Mouse (Mus musculus): ENCODE data around the gene Pex19. TPM values are rescaled to one million over a fixed set of nuclear protein-coding genes. Genes with fewer than 3 reads are reported as not detected.
A peak's percentile ranks its signal among the peaks of the same experiment; 100 is the strongest.

Gene Pex19
- polyA plus RNA-seq, 1 experiment, result 25.8 TPM

GRCm38 (mm10) chr1:172119720-172120119, 6.8 kb upstream of the Pex19 start:
- TF ChIP-seq CTCF (IDR thresholded peaks at IDR 0.05; ENCODE audit: control insufficient read depth, insufficient read depth, insufficient replicate concordance, low read depth, low read length) (no peak), POLR2A (IDR thresholded peaks at IDR 0.05; ENCODE audit: control insufficient read depth, low read depth, low read length) (no peak)
- Histone ChIP-seq H3K36me3 (ENCODE audit: control insufficient read depth, insufficient read depth, low read length) (peaks cover 8% of the 10 kb centered on the region), H3K27me3 (ENCODE audit: control insufficient read depth, insufficient read depth, low read length) (no peaks in the 10 kb centered on the region), H3K4me3 (ENCODE audit: control insufficient read depth, low read depth, low read length) (no peak overlapping the region), H3K4me1 (ENCODE audit: control insufficient read depth, insufficient read depth, low read length) (no peaks in the 10 kb centered on the region), H3K27ac (ENCODE audit: control insufficient read depth, insufficient read depth, low read depth, low read length) (no peak overlapping the region)

- Histone ChIP-seq H3K27ac (ENCODE audit: control insufficient read depth, insufficient read depth, low read depth, low read length) (no peak overlapping the region), H3K27me3 (ENCODE audit: control insufficient read depth, insufficient read depth, low read length) (no peaks in the 10 kb centered on the region), H3K4me3 (ENCODE audit: control insufficient read depth, low read depth, low read length) (no peak overlapping the region), H3K36me3 (ENCODE audit: control insufficient read depth, insufficient read depth, low read length) (peaks cover 4% of the 10 kb centered on the region; the same call in 1 of the 2 replicates), H3K4me1 (ENCODE audit: control insufficient read depth, insufficient read depth, low read length) (peaks cover 3% of the 10 kb centered on the region)
- no peak for TF ChIP-seq POLR2A (IDR thresholded peaks at IDR 0.05; ENCODE audit: control insufficient read depth, low read depth, low read length)
- TF ChIP-seq CTCF (IDR thresholded peaks at IDR 0.05; ENCODE audit: control insufficient read depth, insufficient read depth, insufficient replicate concordance, low read depth, low read length), result no peak
Observed at GRCm38 (mm10) chr1:172122671-172123070, 3.9 kb upstream of the Pex19 start.

GRCm38 (mm10) chr1:172124572-172124971, 2.0 kb upstream of the Pex19 start:
- Histone ChIP-seq H3K4me3 (ENCODE audit: control insufficient read depth, low read depth, low read length) (no peak overlapping the region), H3K27me3 (ENCODE audit: control insufficient read depth, insufficient read depth, low read length) (no peaks in the 10 kb centered on the region), H3K27ac (ENCODE audit: control insufficient read depth, insufficient read depth, low read depth, low read length) (no peak overlapping the region), H3K4me1 (ENCODE audit: control insufficient read depth, insufficient read depth, low read length) (peaks cover 3% of the 10 kb centered on the region), H3K36me3 (ENCODE audit: control insufficient read depth, insufficient read depth, low read length) (peaks cover 8% of the 10 kb centered on the region)
- no peak for TF ChIP-seq POLR2A (IDR thresholded peaks at IDR 0.05; ENCODE audit: control insufficient read depth, low read depth, low read length)
- TF ChIP-seq CTCF (IDR thresholded peaks at IDR 0.05; ENCODE audit: control insufficient read depth, insufficient read depth, insufficient replicate concordance, low read depth, low read length), result no peak

DNA sequence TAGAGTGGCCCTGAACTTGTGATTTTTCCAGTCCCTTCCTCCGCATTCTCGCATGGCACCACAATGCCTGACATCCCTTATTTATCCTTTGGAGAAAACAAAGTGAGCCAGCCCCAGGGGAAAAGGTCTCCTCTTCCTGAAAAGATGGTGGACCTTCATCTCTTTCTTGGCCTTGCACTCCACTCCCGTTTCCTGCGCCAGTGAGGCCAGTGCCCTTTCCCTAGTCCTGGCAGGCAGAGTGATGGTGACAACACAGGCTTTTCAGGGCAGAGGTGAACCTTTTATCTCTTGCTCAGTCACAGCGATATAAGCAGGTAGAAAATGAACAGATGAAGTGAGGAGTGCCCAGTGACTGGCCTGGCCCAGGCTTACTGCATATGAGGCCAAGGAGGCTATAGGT, 932 bp downstream of the Pex19 start:
- 0 out of 2 replicates have a peak overlapping the region, but pooled peaks have one; percentile 42 for H3K27ac ChIP-seq (ENCODE audit: control insufficient read depth, insufficient read depth, low read depth, low read length)
- TF ChIP-seq CTCF (IDR thresholded peaks at IDR 0.05; ENCODE audit: control insufficient read depth, insufficient read depth, insufficient replicate concordance, low read depth, low read length) (no peak), POLR2A (IDR thresholded peaks at IDR 0.05; ENCODE audit: control insufficient read depth, low read depth, low read length) (no peak)
- peak overlapping the region; percentile 100 for H3K4me3 ChIP-seq (ENCODE audit: control insufficient read depth, low read depth, low read length)
- peaks cover 5% of the 10 kb centered on the region for H3K36me3 ChIP-seq (ENCODE audit: control insufficient read depth, insufficient read depth, low read length)
- H3K4me1 ChIP-seq (ENCODE audit: control insufficient read depth, insufficient read depth, low read length), result peaks cover 3% of the 10 kb centered on the region
- no peaks in the 10 kb centered on the region for H3K27me3 ChIP-seq (ENCODE audit: control insufficient read depth, insufficient read depth, low read length)

DNA sequence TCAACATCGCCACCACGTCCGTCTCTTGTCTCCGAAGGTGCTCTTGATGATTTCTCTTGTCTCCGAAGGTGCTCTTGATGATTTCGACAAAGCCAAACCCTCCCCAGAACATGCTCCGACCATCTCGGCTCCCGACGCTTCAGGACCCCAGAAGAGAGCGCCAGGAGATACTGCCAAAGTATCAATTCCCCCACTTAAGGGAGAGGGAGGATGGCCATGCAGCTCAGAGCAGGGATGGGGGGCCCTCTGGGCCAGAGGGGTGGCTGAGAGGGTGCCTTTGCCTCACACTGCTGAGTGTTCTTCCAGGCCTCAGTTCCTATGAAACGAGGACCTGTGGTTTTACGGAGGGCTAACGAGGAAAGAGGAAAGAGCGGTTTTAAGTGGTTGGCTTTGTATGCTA, 2.0 kb downstream of the Pex19 start:
- Histone ChIP-seq H3K4me3 (ENCODE audit: control insufficient read depth, low read depth, low read length) (peak overlapping the region; percentile 81), H3K27ac (ENCODE audit: control insufficient read depth, insufficient read depth, low read depth, low read length) (no peak overlapping the region), H3K4me1 (ENCODE audit: control insufficient read depth, insufficient read depth, low read length) (peaks cover 3% of the 10 kb centered on the region), H3K36me3 (ENCODE audit: control insufficient read depth, insufficient read depth, low read length) (peaks cover 6% of the 10 kb centered on the region), H3K27me3 (ENCODE audit: control insufficient read depth, insufficient read depth, low read length) (no peaks in the 10 kb centered on the region)
- no peak for TF ChIP-seq CTCF (IDR thresholded peaks at IDR 0.05; ENCODE audit: control insufficient read depth, insufficient read depth, insufficient replicate concordance, low read depth, low read length)
- TF ChIP-seq POLR2A (IDR thresholded peaks at IDR 0.05; ENCODE audit: control insufficient read depth, low read depth, low read length), result no peak

GRCm38 (mm10) chr1:172129108-172129507, 2.6 kb downstream of the Pex19 start:
- H3K4me1 ChIP-seq (ENCODE audit: control insufficient read depth, insufficient read depth, low read length), result peaks cover 3% of the 10 kb centered on the region
- no peak for TF ChIP-seq POLR2A (IDR thresholded peaks at IDR 0.05; ENCODE audit: control insufficient read depth, low read depth, low read length)
- no peak for TF ChIP-seq CTCF (IDR thresholded peaks at IDR 0.05; ENCODE audit: control insufficient read depth, insufficient read depth, insufficient replicate concordance, low read depth, low read length)
- H3K4me3 ChIP-seq (ENCODE audit: control insufficient read depth, low read depth, low read length), result peak overlapping the region; percentile 81
- no peak overlapping the region for H3K27ac ChIP-seq (ENCODE audit: control insufficient read depth, insufficient read depth, low read depth, low read length)
- peaks cover 8% of the 10 kb centered on the region for H3K36me3 ChIP-seq (ENCODE audit: control insufficient read depth, insufficient read depth, low read length)
- H3K27me3 ChIP-seq (ENCODE audit: control insufficient read depth, insufficient read depth, low read length), result no peaks in the 10 kb centered on the region

DNA sequence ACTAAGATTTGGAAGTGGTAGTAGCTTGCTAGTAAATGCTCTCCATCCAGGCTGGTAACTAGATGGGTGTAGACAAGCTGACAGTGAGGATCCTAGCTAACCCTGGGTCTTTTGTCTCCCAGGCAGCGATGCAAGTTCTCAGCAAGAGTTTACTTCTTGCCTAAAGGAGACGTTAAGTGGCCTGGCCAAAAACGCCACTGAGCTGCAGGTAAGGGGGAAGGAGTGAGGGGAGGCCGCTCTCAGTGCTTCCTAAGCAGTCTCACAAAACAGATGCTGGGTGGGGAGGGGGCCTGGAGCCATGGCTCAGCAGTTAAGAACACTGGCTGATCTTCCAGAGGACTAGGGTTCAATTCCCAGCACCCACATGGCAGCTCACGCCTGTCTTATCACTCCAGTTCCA, 3.2 kb downstream of the Pex19 start:
- TF ChIP-seq CTCF (IDR thresholded peaks at IDR 0.05; ENCODE audit: control insufficient read depth, insufficient read depth, insufficient replicate concordance, low read depth, low read length) (no peak), POLR2A (IDR thresholded peaks at IDR 0.05; ENCODE audit: control insufficient read depth, low read depth, low read length) (no peak)
- no peaks in the 10 kb centered on the region for H3K27me3 ChIP-seq (ENCODE audit: control insufficient read depth, insufficient read depth, low read length)
- H3K4me3 ChIP-seq (ENCODE audit: control insufficient read depth, low read depth, low read length), result peak overlapping the region; percentile 5; the same call in 1 of the 2 replicates

GRCm38 (mm10) chr1:172132319-172132718, 5.8 kb downstream of the Pex19 start:
- TF ChIP-seq CTCF (IDR thresholded peaks at IDR 0.05; ENCODE audit: control insufficient read depth, insufficient read depth, insufficient replicate concordance, low read depth, low read length), result no peak
- no peak for TF ChIP-seq POLR2A (IDR thresholded peaks at IDR 0.05; ENCODE audit: control insufficient read depth, low read depth, low read length)
- Histone ChIP-seq H3K27me3 (ENCODE audit: control insufficient read depth, insufficient read depth, low read length) (no peaks in the 10 kb centered on the region), H3K36me3 (ENCODE audit: control insufficient read depth, insufficient read depth, low read length) (peaks cover 8% of the 10 kb centered on the region), H3K4me3 (ENCODE audit: control insufficient read depth, low read depth, low read length) (no peak overlapping the region), H3K27ac (ENCODE audit: control insufficient read depth, insufficient read depth, low read depth, low read length) (no peak overlapping the region), H3K4me1 (ENCODE audit: control insufficient read depth, insufficient read depth, low read length) (peaks cover 3% of the 10 kb centered on the region)

More for the DNA sequence above, 3.2 kb downstream of the Pex19 start:
- no peak overlapping the region for H3K27ac ChIP-seq (ENCODE audit: control insufficient read depth, insufficient read depth, low read depth, low read length)
- H3K4me1 ChIP-seq (ENCODE audit: control insufficient read depth, insufficient read depth, low read length), result peaks cover 3% of the 10 kb centered on the region
- H3K36me3 ChIP-seq (ENCODE audit: control insufficient read depth, insufficient read depth, low read length), result peaks cover 8% of the 10 kb centered on the region
